Mouse (Mus musculus) lung, postnatal 0 days (tissue): ENCODE measurements at regions not wholly inside any gene's neighbourhood (a gene's known extent, or its start where the extent isn't known, plus 50 kb on each side); places are given as distances from the start of the nearest gene placed in this dataset.

Source experiments
- ATAC-seq: fragments of 200-750 bp; cut with Nextera tagmentation; 2 replicates; pipeline ENCODE4 v1.8.0; 2017; ENCODE audit warnings: moderate library complexity
- DNase-seq: peaks from one replicate; pipeline ENCODE4 v3.0.0-alpha.2; 2016; ENCODE audit warnings: low spot score
- H3K27ac ChIP-seq: fragments of 300-500 bp; sonication (generic); 2 replicates; pipeline ENCODE4 v1.5.1; 2014; ENCODE audit warnings: antibody characterized with exemption, mild to moderate bottlenecking, low read length, mixed read lengths
- H3K27me3 ChIP-seq: fragments of 300-500 bp; sonication (generic); replicated peaks from 2 replicates; pipeline ENCODE4 v1.6.1; 2014; ENCODE audit warnings: low read length, mixed read lengths; ENCODE audit not compliant: insufficient read depth
- H3K36me3 ChIP-seq: fragments of 300-500 bp; sonication (generic); 2 replicates; pipeline ENCODE4 v1.6.1; 2014; ENCODE audit warnings: low read length, mixed read lengths; ENCODE audit not compliant: insufficient read depth
- H3K4me1 ChIP-seq: fragments of 300-500 bp; sonication (generic); 2 replicates; pipeline ENCODE4 v1.6.1; 2014; ENCODE audit warnings: antibody characterized with exemption, low read depth, low read length, mixed read lengths; ENCODE audit not compliant: insufficient read depth
- H3K4me2 ChIP-seq: fragments of 300-500 bp; sonication (generic); replicated peaks from 2 replicates; pipeline ENCODE4 v1.6.1; 2014; ENCODE audit warnings: low read depth, mild to moderate bottlenecking, low read length, moderate library complexity, mixed read lengths
- H3K4me3 ChIP-seq: fragments of 300-500 bp; sonication (generic); 2 replicates; pipeline ENCODE4 v1.5.1; 2014; ENCODE audit warnings: low read depth, low read length
- H3K9ac ChIP-seq: fragments of 300-500 bp; sonication (generic); replicated peaks from 2 replicates; pipeline ENCODE4 v1.6.1; 2014; ENCODE audit warnings: low read depth, mild to moderate bottlenecking
- H3K9me3 ChIP-seq: fragments of 300-500 bp; sonication (generic); 2 replicates; pipeline ENCODE4 v1.6.1; 2016; ENCODE audit warnings: low read length, mixed read lengths
- CTCF ChIP-seq: IDR thresholded peaks from 2 replicates; pipeline ENCODE4 v1.5.1; 2016; ENCODE audit warnings: antibody characterized with exemption, mild to moderate bottlenecking
- EP300 ChIP-seq: IDR thresholded peaks from 2 replicates; pipeline ENCODE4 v1.6.1; 2016; ENCODE audit warnings: antibody characterized with exemption, mild to moderate bottlenecking, control low read depth
- WGBS: fragments of 180-500 bp; shearing (Covaris S2); extraction: QIAGEN DNeasy Blood & Tissue Kit; methylation state at CpG from one replicate; pipeline ENCODE4 v1.1.7; 2014; 5-methylcytosine and 5-hydroxymethylcytosine counted together

DNA sequence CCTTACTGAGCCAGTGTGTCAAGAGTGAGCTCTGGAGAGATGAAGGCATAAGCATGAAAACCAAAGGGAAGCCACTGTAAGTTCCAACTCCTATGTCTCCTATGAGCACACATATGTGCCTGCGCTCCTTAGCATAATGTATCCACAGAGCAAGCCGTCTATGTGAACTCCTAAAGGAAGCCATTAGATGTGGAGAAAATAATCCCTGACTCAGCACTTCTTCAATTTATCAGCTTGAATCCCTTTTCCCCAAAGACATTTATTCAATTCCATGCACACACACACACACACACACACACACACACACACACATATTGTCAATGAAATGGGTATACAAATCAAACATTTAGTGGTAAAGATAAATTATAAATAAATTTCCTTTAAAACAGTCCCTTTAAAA is 530.4 kb upstream of the Gm26657 start:
- TF ChIP-seq CTCF (no peak), EP300 (no peak)
- no peaks in the 10 kb centered on the region for H3K9me3 ChIP-seq
- no peak overlapping the region for H3K4me2 ChIP-seq
- no peak overlapping the region for H3K9ac ChIP-seq
- no peak for ATAC-seq
- no peak for DNase-seq
- no peaks in the 10 kb centered on the region for H3K36me3 ChIP-seq
- no peaks in the 10 kb centered on the region for H3K27me3 ChIP-seq
- H3K27ac ChIP-seq = no peak overlapping the region
- no peaks in the 10 kb centered on the region for H3K4me1 ChIP-seq
- WGBS = 100% methylated on average over 2 of the region's 2 CpGs
- H3K4me3 ChIP-seq = no peak overlapping the region

GRCm38 (mm10) chr4:56207726-56208125 is 532.1 kb upstream of the Gm26657 start:
- ATAC-seq (no peak), DNase-seq (no peak)
- WGBS = 31% methylated on average over 5 of the region's 5 CpGs
- no peak overlapping the region for H3K4me2 ChIP-seq
- no peaks in the 10 kb centered on the region for H3K27me3 ChIP-seq
- H3K4me1 ChIP-seq = no peaks in the 10 kb centered on the region
- H3K4me3 ChIP-seq = no peak overlapping the region
- TF ChIP-seq EP300 (no peak), CTCF (no peak)
- H3K9me3 ChIP-seq = no peaks in the 10 kb centered on the region
- H3K27ac ChIP-seq = no peak overlapping the region
- H3K9ac ChIP-seq = no peak overlapping the region
- no peaks in the 10 kb centered on the region for H3K36me3 ChIP-seq

- H3K27ac ChIP-seq = no peak overlapping the region
- no peaks in the 10 kb centered on the region for H3K36me3 ChIP-seq
- no peaks in the 10 kb centered on the region for H3K9me3 ChIP-seq
- no peak for DNase-seq
- TF ChIP-seq CTCF = no peak
- TF ChIP-seq EP300 = no peak
- 57% methylated on average over 1 of the region's 1 CpGs for WGBS
- H3K27me3 ChIP-seq = no peaks in the 10 kb centered on the region
- no peak for ATAC-seq
- H3K4me2 ChIP-seq = no peak overlapping the region
- H3K4me3 ChIP-seq = no peak overlapping the region
- H3K9ac ChIP-seq = no peak overlapping the region
- H3K4me1 ChIP-seq = no peaks in the 10 kb centered on the region
These were observed 534.8 kb upstream of the Gm26657 start for GRCm38 (mm10) chr4:56205069-56205468.

DNA sequence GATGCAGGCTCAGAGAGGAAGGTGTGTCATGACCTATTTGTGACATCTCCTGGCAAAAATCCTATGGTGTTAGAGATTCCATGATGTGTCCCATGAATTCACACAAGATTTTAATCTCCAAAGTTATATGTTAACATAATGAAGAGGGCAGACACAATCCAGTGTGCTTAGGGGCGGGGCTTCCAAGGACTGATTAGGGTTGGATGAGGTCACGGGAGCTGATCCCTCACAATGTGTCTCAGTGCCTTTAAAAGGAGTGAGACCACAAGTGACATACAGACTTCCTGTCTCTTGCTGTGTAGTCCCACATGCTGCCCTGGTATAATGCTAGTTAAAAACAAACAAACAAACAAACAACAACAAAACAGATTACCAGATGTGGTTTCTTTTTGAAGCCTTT is 546.5 kb upstream of the Gm26657 start:
- 62% methylated on average over 2 of the region's 2 CpGs for WGBS
- H3K27ac ChIP-seq = no peak overlapping the region

GRCm38 (mm10) chr4:56192516-56192915 is 547.4 kb upstream of the Gm26657 start:
- WGBS = 65% methylated on average over 5 of the region's 5 CpGs
- TF ChIP-seq EP300 (no peak), CTCF (no peak)

More for the DNA sequence above, 546.5 kb upstream of the Gm26657 start:
- H3K9ac ChIP-seq = no peak overlapping the region
- ATAC-seq = no peak; the same call in 1 of the 2 replicates
- no peaks in the 10 kb centered on the region for H3K27me3 ChIP-seq
- no peaks in the 10 kb centered on the region for H3K9me3 ChIP-seq
- no peaks in the 10 kb centered on the region for H3K4me1 ChIP-seq
- H3K4me3 ChIP-seq = no peak overlapping the region
- TF ChIP-seq CTCF (no peak), EP300 (no peak)
- peak; percentile 34 for DNase-seq
- H3K36me3 ChIP-seq = no peaks in the 10 kb centered on the region
- H3K4me2 ChIP-seq = no peak overlapping the region

GRCm38 (mm10) chr4:56179566-56179965 is 560.3 kb upstream of the Gm26657 start:
- Histone ChIP-seq H3K9me3 (no peaks in the 10 kb centered on the region), H3K27ac (no peak overlapping the region), H3K4me3 (no peak overlapping the region), H3K36me3 (no peaks in the 10 kb centered on the region), H3K27me3 (no peaks in the 10 kb centered on the region), H3K9ac (no peak overlapping the region), H3K4me1 (no peaks in the 10 kb centered on the region), H3K4me2 (no peak overlapping the region)
- ATAC-seq (no peak), DNase-seq (no peak)
- no peak for TF ChIP-seq CTCF
- TF ChIP-seq EP300 = no peak
- WGBS = 83% methylated on average over 5 of the region's 5 CpGs

More at GRCm38 (mm10) chr4:56192516-56192915, 547.4 kb upstream of the Gm26657 start:
- Histone ChIP-seq H3K27me3 (no peaks in the 10 kb centered on the region), H3K4me1 (no peaks in the 10 kb centered on the region), H3K9me3 (no peaks in the 10 kb centered on the region), H3K27ac (no peak overlapping the region), H3K9ac (no peak overlapping the region), H3K36me3 (no peaks in the 10 kb centered on the region), H3K4me3 (no peak overlapping the region), H3K4me2 (no peak overlapping the region)
- DNase-seq (peak; percentile 29), ATAC-seq (no peak)
